8 mouse cellular contexts compared by ENCODE assay signal in the genomic region with DNA sequence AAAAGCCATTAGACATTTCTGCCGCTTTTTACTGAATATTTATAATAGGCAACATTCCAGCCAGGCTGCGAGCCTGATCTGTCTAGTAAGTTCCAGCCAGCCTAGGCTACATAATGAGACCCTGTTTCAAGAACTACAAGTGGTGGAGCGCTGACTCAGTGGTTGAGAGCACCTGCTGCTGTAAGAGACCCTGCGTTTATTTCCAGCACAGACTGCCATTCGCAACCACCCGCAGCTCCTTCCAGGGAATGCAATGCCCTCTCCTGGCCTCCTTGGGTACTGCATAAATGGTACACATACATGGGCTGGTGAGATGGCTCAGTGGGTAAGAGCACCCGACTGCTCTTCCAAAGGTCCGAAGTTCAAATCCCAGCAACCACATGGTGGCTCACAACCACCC. TPM values are rescaled to one million over a fixed set of nuclear protein-coding genes. Genes with fewer than 3 reads are reported as not detected.
DNase-seq lines count a peak whose midpoint lies in the region; ATAC-seq and TF ChIP-seq lines count a peak whose summit lies in the region.

No protein-coding gene starts in this region.

- H3K4me3 ChIP-seq in hindbrain, embryonic 11.5 days (ENCODE audit: low read depth, low read length) = no peak overlapping the region
- no peak overlapping the region for H3K4me3 ChIP-seq in hindbrain, embryonic 12.5 days
- H3K4me3 ChIP-seq in cortical plate, adult 2 months (ENCODE audit: insufficient read depth, low read length) = no peak overlapping the region
- H3K4me3 ChIP-seq in heart, embryonic 11.5 days (ENCODE audit: low read depth, low read length) = no peak overlapping the region

- no peak overlapping the region for H3K4me2 ChIP-seq in hindbrain, embryonic 11.5 days (replicated peaks; ENCODE audit: low read depth, low read length)
- H3K4me2 ChIP-seq in hindbrain, embryonic 12.5 days (replicated peaks) = no peak overlapping the region
- no peak overlapping the region for H3K4me2 ChIP-seq in heart, embryonic 11.5 days

- TF ChIP-seq POLR2A in cortical plate, adult 2 months (IDR thresholded peaks at IDR 0.05; ENCODE audit: extremely low read depth, insufficient read depth, low read length) = no peak

- no peaks in the 10 kb centered on the region for H3K9me3 ChIP-seq in hindbrain, embryonic 11.5 days (ENCODE audit: control insufficient read depth, low read length)
- no peaks in the 10 kb centered on the region for H3K9me3 ChIP-seq in hindbrain, embryonic 12.5 days (replicated peaks)
- no peaks in the 10 kb centered on the region for H3K9me3 ChIP-seq in heart, embryonic 11.5 days (replicated peaks; ENCODE audit: control insufficient read depth, low read length)

- H3K36me3 ChIP-seq in hindbrain, embryonic 11.5 days (ENCODE audit: control insufficient read depth, insufficient read depth, low read length) = 0 out of 2 replicates have a peak, but pooled peaks cover 2% of the 10 kb centered on the region
- peaks cover 25% of the 10 kb centered on the region for H3K36me3 ChIP-seq in hindbrain, embryonic 12.5 days
- H3K36me3 ChIP-seq in heart, embryonic 11.5 days (ENCODE audit: control insufficient read depth, insufficient read depth, low read length) = peaks cover 3% of the 10 kb centered on the region; the same call in 1 of the 2 replicates

- no peak for ATAC-seq in hindbrain, embryonic 11.5 days (ENCODE audit: low FRiP score)
- ATAC-seq in hindbrain, embryonic 12.5 days (ENCODE audit: low FRiP score) = no peak
- ATAC-seq in heart, embryonic 11.5 days (replicated peaks; ENCODE audit: insufficient number of reproducible peaks, low FRiP score, low TSS enrichment) = no peak

- no peaks in the 10 kb centered on the region for H3K4me1 ChIP-seq in hindbrain, embryonic 11.5 days (replicated peaks; ENCODE audit: control insufficient read depth, insufficient read depth, low read length)
- H3K4me1 ChIP-seq in hindbrain, embryonic 12.5 days = no peaks in the 10 kb centered on the region; the same call in 1 of the 2 replicates
- peaks cover 10% of the 10 kb centered on the region for H3K4me1 ChIP-seq in cortical plate, adult 2 months (ENCODE audit: control insufficient read depth, insufficient read depth, low read length)
- H3K4me1 ChIP-seq in heart, embryonic 11.5 days (ENCODE audit: control insufficient read depth, insufficient read depth, low read length) = peaks cover 20% of the 10 kb centered on the region

- 92% methylated on average over 8 of the region's 8 CpGs for WGBS in hindbrain, embryonic 11.5 days
- 93% methylated on average over 8 of the region's 8 CpGs for WGBS in hindbrain, embryonic 12.5 days
- WGBS in heart, embryonic 11.5 days (ENCODE audit: insufficient replicate concordance) = 90% methylated on average over 8 of the region's 8 CpGs

- H3K9ac ChIP-seq in hindbrain, embryonic 11.5 days (ENCODE audit: low read depth, low read length) = no peak overlapping the region
- H3K9ac ChIP-seq in hindbrain, embryonic 12.5 days = no peak overlapping the region
- no peak overlapping the region for H3K9ac ChIP-seq in heart, embryonic 11.5 days (ENCODE audit: low read depth, low read length)

- no peak overlapping the region for H3K27ac ChIP-seq in hindbrain, embryonic 11.5 days (ENCODE audit: low read depth, low read length)
- H3K27ac ChIP-seq in hindbrain, embryonic 12.5 days = no peak overlapping the region
- no peak overlapping the region for H3K27ac ChIP-seq in cortical plate, adult 2 months (ENCODE audit: insufficient read depth, low read length)
- no peak overlapping the region for H3K27ac ChIP-seq in heart, embryonic 11.5 days (ENCODE audit: low read depth, low read length)

- DNase-seq in hindbrain, embryonic 11.5 days (ENCODE audit: low spot score) = peak; percentile 48
- peak; percentile 45 for DNase-seq in right cerebral cortex, postnatal 14 days
- DNase-seq in right cerebral cortex, postnatal 25 days = no peak
- DNase-seq in thymus, postnatal 0 days (ENCODE audit: low spot score) = peak; percentile 28
- DNase-seq in adipocyte (ENCODE audit: low spot score) = no peak

- TF ChIP-seq CTCF in cortical plate, adult 2 months (IDR thresholded peaks at IDR 0.05; ENCODE audit: extremely low read depth, insufficient read depth, low read length) = peak; percentile 32; the same call in 1 of the 2 replicates

- H3K27me3 ChIP-seq in hindbrain, embryonic 11.5 days (ENCODE audit: control insufficient read depth, insufficient read depth, low read length) = no peaks in the 10 kb centered on the region
- H3K27me3 ChIP-seq in hindbrain, embryonic 12.5 days = no peaks in the 10 kb centered on the region
- H3K27me3 ChIP-seq in heart, embryonic 11.5 days (ENCODE audit: control insufficient read depth, insufficient read depth, low read length) = no peaks in the 10 kb centered on the region

RNA-seq across cellular contexts. Expression of a gene that starts 18.8 kb away (rescaled TPM):
- 41.0 and 51.1 TPM in 2 replicates for polyA plus RNA-seq in hindbrain, embryonic 11.5 days (2014; fragmentation: Nextera tagmentation; extraction: Ambion mirVana)
- polyA plus RNA-seq in hindbrain, embryonic 12.5 days (2016; fragmentation: Nextera tagmentation; extraction: Ambion mirVana) = 38.6 and 40.3 TPM in 2 replicates
- 74.3 and 77.1 TPM in 2 replicates for polyA plus RNA-seq in cortical plate, adult 2 months (2012; rRNA removed)
- 81.6 and 85.6 TPM in 2 replicates for polyA plus RNA-seq in thymus, postnatal 0 days (2015; fragmentation: Nextera tagmentation; extraction: Ambion mirVana)
- 49.4 and 53.4 TPM in 2 replicates for polyA plus RNA-seq in heart, embryonic 11.5 days (2014; fragmentation: Nextera tagmentation; extraction: Ambion mirVana)

RNA-seq across cellular contexts. Expression of a gene that starts 18.9 kb away (rescaled TPM):
- 228 and 229 TPM in 2 replicates for polyA plus RNA-seq in hindbrain, embryonic 11.5 days (2014; fragmentation: Nextera tagmentation; extraction: Ambion mirVana)
- 160 and 161 TPM in 2 replicates for polyA plus RNA-seq in hindbrain, embryonic 12.5 days (2016; fragmentation: Nextera tagmentation; extraction: Ambion mirVana)
- 57.4 and 59.6 TPM in 2 replicates for polyA plus RNA-seq in cortical plate, adult 2 months (2012; rRNA removed)
- 31.3 and 39.8 TPM in 2 replicates for polyA plus RNA-seq in thymus, postnatal 0 days (2015; fragmentation: Nextera tagmentation; extraction: Ambion mirVana)
- 135 and 141 TPM in 2 replicates for polyA plus RNA-seq in heart, embryonic 11.5 days (2014; fragmentation: Nextera tagmentation; extraction: Ambion mirVana)

Comparison
In these comparisons a context has a peak if more than half of its experiments do, and no peak if none do; other contexts are left out.
1. DNase-seq: peak in hindbrain, embryonic 11.5 days (single experiment), right cerebral cortex, postnatal 14 days (single experiment) and thymus, postnatal 0 days (single experiment); none in right cerebral cortex, postnatal 25 days (single experiment) and adipocyte (single experiment).